Mouse (Mus musculus) kidney, embryonic 16.5 days (tissue): ENCODE measurements around the gene Taf1a. TPM values are rescaled to one million over a fixed set of nuclear protein-coding genes. Genes with fewer than 3 reads are reported as not detected.
"Not testable (repeated sequence)": the region's sequence is repeated elsewhere in the genome, so short reads cannot be mapped to it uniquely, and the experiment has no call there.

Experiments
- ATAC-seq: fragments of 200-750 bp; cut with Nextera tagmentation; 2 replicates; pipeline ENCODE4 v1.8.0; 2017; ENCODE audit warnings: moderate TSS enrichment; ENCODE audit not compliant: low FRiP score, low TSS enrichment
- H3K27ac ChIP-seq: fragments of 300-500 bp; sonication (generic); 2 replicates; pipeline ENCODE4 v1.5.1; 2014; ENCODE audit warnings: low read length
- H3K27me3 ChIP-seq: fragments of 300-500 bp; sonication (generic); 2 replicates; pipeline ENCODE4 v1.6.1; 2014; ENCODE audit warnings: low read length, control low read depth, mixed read lengths; ENCODE audit not compliant: insufficient read depth
- H3K36me3 ChIP-seq: fragments of 300-500 bp; sonication (generic); 2 replicates; pipeline ENCODE4 v1.6.1; 2014; ENCODE audit warnings: low read length, control low read depth, mixed read lengths; ENCODE audit not compliant: insufficient read depth
- H3K4me1 ChIP-seq: fragments of 300-500 bp; sonication (generic); 2 replicates; pipeline ENCODE4 v1.6.1; 2014; ENCODE audit warnings: low read length, control low read depth, mixed read lengths; ENCODE audit not compliant: insufficient read depth
- H3K4me2 ChIP-seq: fragments of 300-500 bp; sonication (generic); replicated peaks from 2 replicates; pipeline ENCODE4 v1.6.1; 2014; ENCODE audit warnings: low read depth, low read length
- H3K4me3 ChIP-seq: fragments of 300-500 bp; sonication (generic); 2 replicates; pipeline ENCODE4 v1.5.1; 2014; ENCODE audit warnings: mild to moderate bottlenecking, low read length
- H3K9ac ChIP-seq: fragments of 300-500 bp; sonication (generic); replicated peaks from 2 replicates; pipeline ENCODE4 v1.6.1; 2014; ENCODE audit warnings: low read length
- H3K9me3 ChIP-seq: fragments of 300-500 bp; sonication (generic); 2 replicates; pipeline ENCODE4 v1.6.1; 2016; ENCODE audit warnings: low read length, control low read depth
- WGBS: fragments of 180-500 bp; shearing (Covaris S2); extraction: QIAGEN DNeasy Blood & Tissue Kit; methylation state at CpG from one replicate; pipeline ENCODE4 v1.1.7; 2014; 5-methylcytosine and 5-hydroxymethylcytosine counted together
- polyA plus RNA-seq: library from polyadenylated mRNA; unstranded; fragments of >200 nt; fragmentation: Nextera tagmentation; extraction: Ambion mirVana; gene quantifications from 2 replicates; pipeline ENCODE4 v1.2.1, GENCODE M21; 2015

The Taf1a gene
- polyA plus RNA-seq, 1 experiment from 2014 or later: 19.8 TPM

DNA sequence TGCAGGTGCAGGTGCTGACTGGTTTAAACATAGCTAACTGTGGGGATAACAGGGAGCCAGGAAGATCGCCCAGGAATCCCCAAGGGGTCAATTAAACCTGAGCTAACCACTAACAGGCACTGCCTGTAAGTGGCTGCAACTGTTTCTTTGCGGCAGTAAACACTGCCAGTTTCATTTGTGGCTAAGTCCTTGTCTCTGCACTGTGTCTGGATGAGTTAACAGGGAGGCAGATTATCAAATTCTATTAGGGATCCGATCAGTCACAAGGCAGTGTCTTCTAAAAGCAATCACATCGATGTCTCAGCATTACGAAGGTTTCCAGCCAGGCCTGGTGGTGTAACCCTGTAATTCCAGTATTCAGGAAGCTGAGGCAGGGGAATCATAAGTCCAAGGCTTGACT is 22.4 kb upstream of the Taf1a start:
- Histone ChIP-seq H3K9me3 (no peaks in the 10 kb centered on the region), H3K36me3 (peaks cover 34% of the 10 kb centered on the region), H3K4me3 (no peak overlapping the region), H3K4me2 (no peak overlapping the region), H3K9ac (no peak overlapping the region), H3K4me1 (peaks cover 16% of the 10 kb centered on the region), H3K27ac (no peak overlapping the region), H3K27me3 (no peaks in the 10 kb centered on the region)
- ATAC-seq: no peak
- 89% methylated on average over 5 of the region's 5 CpGs for WGBS

DNA sequence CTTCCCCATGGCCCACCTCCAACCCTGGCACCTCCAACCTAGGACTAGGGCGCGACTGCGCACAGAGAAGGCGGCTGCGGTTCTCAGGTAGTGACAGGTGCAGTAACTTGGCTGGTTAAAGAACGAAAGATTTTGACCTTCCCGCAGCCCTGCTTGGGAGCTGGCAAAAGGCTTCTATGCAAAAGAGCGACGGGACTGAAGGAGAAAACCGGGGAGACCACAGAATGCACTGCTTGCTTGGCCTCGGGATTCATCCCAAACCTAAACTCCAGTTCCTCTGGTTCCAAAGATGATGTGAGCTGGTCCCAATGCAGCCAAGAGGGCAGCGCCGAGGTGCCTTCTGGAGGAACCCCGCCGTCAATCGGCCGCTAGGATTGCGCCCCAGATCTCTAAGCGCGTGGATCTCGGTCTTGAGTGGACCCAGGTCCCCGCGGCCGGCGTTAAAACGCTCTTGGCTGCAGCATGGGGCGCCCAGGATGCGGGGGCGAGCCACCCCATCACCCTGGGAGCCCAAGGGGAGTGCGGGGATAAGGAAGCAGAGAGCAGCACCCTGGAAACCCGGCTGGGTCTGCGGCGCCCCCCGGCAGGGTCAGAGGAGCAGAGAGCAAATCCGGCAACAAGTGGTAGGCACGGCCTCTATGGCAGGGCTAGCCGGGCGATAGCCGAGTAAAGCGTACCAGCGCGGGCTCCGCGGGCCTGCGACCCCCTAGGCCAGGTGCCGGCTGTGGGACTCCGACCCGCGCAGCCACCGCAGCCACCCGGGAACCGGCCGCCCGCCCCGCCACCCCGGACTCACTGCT is 20.0 kb upstream of the Taf1a start:
- peak overlapping the region; percentile 72; the same call in 1 of the 2 replicates for H3K27ac ChIP-seq
- peaks cover 18% of the 10 kb centered on the region for H3K36me3 ChIP-seq
- no peaks in the 10 kb centered on the region for H3K27me3 ChIP-seq
- ATAC-seq: peak; percentile 83
- WGBS: 1% methylated on average over 54 of the region's 56 CpGs
- H3K4me3 ChIP-seq: peak overlapping the region; percentile 64
- H3K9me3 ChIP-seq: no peaks in the 10 kb centered on the region
- peak overlapping the region; percentile 84 for H3K9ac ChIP-seq
- H3K4me1 ChIP-seq: peaks cover 16% of the 10 kb centered on the region
- H3K4me2 ChIP-seq: peak overlapping the region; percentile 74

DNA sequence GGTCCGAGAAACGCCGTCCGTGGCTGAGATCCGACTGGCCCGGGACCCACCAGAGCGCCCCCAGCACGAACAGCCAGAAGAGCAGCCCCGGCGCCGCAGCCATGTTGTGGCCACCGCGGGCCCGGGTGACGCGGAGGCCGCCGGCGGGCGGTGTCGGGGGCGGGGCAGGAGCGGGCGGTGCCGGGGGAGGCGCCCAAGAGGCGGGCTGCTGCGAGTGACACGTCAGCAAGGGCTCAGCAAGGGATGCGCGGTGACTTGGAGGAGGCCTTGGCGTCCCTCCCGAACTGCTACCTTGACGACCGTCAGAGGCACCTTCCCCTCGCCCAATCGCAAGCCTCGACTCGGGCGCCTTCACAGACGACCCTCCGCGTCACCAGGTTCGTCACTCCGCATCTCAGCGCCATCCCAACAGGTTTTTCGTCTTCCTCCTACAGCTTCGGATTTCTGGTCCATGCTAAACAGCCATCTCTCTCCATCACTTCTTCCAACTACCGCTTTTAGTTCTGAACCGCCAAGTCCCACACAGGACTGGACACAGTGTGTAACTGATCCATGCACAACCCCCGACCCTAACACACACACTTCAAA is 19.3 kb upstream of the Taf1a start, which contains the start of gene Mia3:
Gene Mia3, minus strand, starts transcription at position 127 of the 588 bp plus-strand sequence.
- H3K27me3 ChIP-seq: no peaks in the 10 kb centered on the region
- H3K4me3 ChIP-seq: peak within 1 kb of the TSS; percentile 64
- ATAC-seq: peak; percentile 99
- under 1% methylated on average over 38 of the region's 51 CpGs for WGBS
- peak within 1 kb of the TSS; percentile 72 for H3K27ac ChIP-seq
- H3K4me2 ChIP-seq: peak within 1 kb of the TSS; percentile 74
- peaks cover 16% of the 10 kb centered on the region for H3K4me1 ChIP-seq
- H3K9ac ChIP-seq: peak within 1 kb of the TSS; percentile 84
- H3K36me3 ChIP-seq: peaks cover 11% of the 10 kb centered on the region
- H3K9me3 ChIP-seq: peaks cover under 1% of the 10 kb centered on the region; the same call in 1 of the 2 replicates

DNA sequence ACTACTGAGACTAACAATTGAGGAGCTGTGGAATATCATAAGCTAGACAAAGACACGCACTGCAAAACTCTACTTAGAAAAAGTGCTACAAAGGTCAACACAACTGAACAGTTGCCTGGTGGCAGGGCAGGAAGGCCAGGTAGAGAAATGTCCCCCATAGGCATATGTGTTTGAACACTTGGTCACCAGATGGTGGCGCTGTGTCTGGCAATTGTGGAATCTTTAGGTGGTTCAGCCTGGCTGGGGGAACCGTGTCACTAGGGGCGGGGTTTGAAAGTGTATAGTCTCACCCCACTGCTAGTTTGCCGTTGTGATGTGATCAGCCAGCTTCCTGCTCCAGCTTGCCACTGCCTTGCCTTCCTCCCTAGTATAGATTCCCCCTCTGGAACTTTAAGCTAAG is 14.1 kb upstream of the Taf1a start:
- Histone ChIP-seq H3K9ac (no peak overlapping the region), H3K27ac (no peak overlapping the region), H3K4me3 (no peak overlapping the region), H3K9me3 (peaks cover 5% of the 10 kb centered on the region), H3K27me3 (no peaks in the 10 kb centered on the region), H3K4me2 (no peak overlapping the region), H3K36me3 (no peaks in the 10 kb centered on the region), H3K4me1 (peaks cover 5% of the 10 kb centered on the region; the same call in 1 of the 2 replicates)
- WGBS: 80% methylated on average over 5 of the region's 5 CpGs
- ATAC-seq: no peak

DNA sequence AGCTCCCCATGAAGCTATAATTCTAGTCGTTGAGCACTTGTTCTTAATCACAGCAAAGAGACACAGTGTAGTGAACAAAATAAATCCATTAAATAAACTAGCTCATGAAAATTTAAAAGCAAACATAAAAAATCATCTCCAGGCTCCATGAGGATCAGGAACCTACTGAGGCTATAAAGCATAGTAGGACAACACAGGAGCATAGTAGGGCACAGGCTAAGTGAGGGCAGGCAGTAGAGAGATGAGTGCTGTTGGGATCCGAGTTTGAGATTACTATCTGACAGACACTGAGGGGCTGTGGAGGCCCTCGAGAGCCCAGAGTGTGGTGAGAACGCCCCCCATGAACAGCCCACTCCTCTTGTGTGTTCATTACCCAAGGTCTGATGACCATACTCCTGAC is 11.7 kb upstream of the Taf1a start:
- H3K4me3 ChIP-seq: no peak overlapping the region
- H3K27ac ChIP-seq: no peak overlapping the region
- WGBS: 75% methylated on average over 4 of the region's 4 CpGs
- ATAC-seq: no peak
- H3K9ac ChIP-seq: no peak overlapping the region
- H3K4me1 ChIP-seq: no peaks in the 10 kb centered on the region
- no peak overlapping the region for H3K4me2 ChIP-seq
- no peaks in the 10 kb centered on the region for H3K27me3 ChIP-seq
- no peaks in the 10 kb centered on the region for H3K36me3 ChIP-seq
- peaks cover 5% of the 10 kb centered on the region for H3K9me3 ChIP-seq

DNA sequence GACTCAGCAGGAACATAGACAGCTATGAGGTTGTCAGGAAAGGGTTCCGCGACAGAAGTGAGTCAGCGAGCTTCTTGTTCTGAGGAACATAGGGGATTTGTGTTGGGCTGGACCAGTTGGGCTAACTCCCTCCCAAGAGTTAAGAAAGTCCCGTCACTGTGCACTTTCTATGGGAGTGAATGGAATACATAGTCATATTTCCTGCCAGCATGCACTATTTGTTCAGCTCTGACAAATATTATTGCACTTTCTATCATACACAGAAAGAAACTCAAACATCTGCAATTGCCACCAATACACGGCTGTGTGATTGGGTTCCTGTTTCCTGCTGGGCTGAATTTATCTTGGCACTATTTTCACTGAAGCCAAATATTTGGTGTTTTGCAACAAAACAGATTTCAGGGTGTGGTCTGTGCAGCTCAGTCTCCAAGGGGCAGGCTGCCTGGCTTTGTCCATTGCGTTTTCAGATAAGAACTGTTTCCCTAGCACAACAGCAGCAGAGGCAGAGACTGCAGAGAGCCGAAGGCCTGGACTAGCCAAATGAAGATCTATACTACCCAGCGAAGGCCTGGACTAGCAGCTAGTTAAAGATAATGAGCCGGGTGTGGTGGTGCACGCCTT is 10.3 kb upstream of the Taf1a start:
- peaks cover 9% of the 10 kb centered on the region for H3K9me3 ChIP-seq
- no peaks in the 10 kb centered on the region for H3K4me1 ChIP-seq
- no peak overlapping the region for H3K27ac ChIP-seq
- no peak overlapping the region for H3K4me3 ChIP-seq
- no peak overlapping the region for H3K9ac ChIP-seq
- ATAC-seq: no peak
- 82% methylated on average over 10 of the region's 10 CpGs for WGBS
- H3K27me3 ChIP-seq: no peaks in the 10 kb centered on the region
- H3K4me2 ChIP-seq: no peak overlapping the region
- H3K36me3 ChIP-seq: no peaks in the 10 kb centered on the region

GRCm38 (mm10) chr1:183379376-183379775 is 9.4 kb upstream of the Taf1a start:
- not testable (repeated sequence) for H3K4me1 ChIP-seq, H3K9ac ChIP-seq, H3K4me3 ChIP-seq, ATAC-seq, H3K36me3 ChIP-seq, H3K27me3 ChIP-seq, H3K27ac ChIP-seq, H3K4me2 ChIP-seq, H3K9me3 ChIP-seq
- 96% methylated on average over 3 of the region's 3 CpGs for WGBS

DNA sequence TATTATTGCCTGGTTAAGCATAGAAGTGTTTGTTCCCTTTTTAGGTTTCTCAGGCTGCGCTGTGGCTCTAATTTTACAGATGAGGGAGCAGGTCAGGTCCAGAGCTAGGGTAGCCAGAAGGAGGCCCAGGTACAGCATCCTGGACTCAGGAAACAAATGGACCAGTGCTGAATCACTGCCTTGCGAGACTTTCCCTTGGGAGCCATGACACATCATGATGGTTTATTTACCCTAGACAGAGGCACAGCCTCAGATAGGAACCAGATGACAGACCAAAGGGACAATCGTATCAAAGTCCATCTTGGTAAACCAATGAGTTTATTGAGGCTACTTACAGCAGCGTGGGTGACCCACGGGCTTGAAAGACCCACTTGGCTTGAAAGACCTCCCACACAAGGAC is 7.0 kb upstream of the Taf1a start:
- Histone ChIP-seq H3K9me3 (peaks cover 3% of the 10 kb centered on the region; the same call in 1 of the 2 replicates), H3K36me3 (no peaks in the 10 kb centered on the region), H3K27ac (no peak overlapping the region), H3K4me1 (no peaks in the 10 kb centered on the region), H3K27me3 (peaks cover 10% of the 10 kb centered on the region), H3K4me2 (no peak overlapping the region), H3K9ac (no peak overlapping the region), H3K4me3 (no peak overlapping the region)
- WGBS: 78% methylated on average over 5 of the region's 5 CpGs
- no peak for ATAC-seq

- WGBS: 92% methylated on average over 2 of the region's 2 CpGs
- H3K9ac ChIP-seq: no peak overlapping the region
- peaks cover 10% of the 10 kb centered on the region for H3K27me3 ChIP-seq
- H3K27ac ChIP-seq: no peak overlapping the region
- ATAC-seq: no peak
- no peak overlapping the region for H3K4me2 ChIP-seq
- no peaks in the 10 kb centered on the region for H3K4me1 ChIP-seq
- no peaks in the 10 kb centered on the region for H3K36me3 ChIP-seq
- H3K9me3 ChIP-seq: peaks cover 3% of the 10 kb centered on the region; the same call in 1 of the 2 replicates
- no peak overlapping the region for H3K4me3 ChIP-seq
Observed at GRCm38 (mm10) chr1:183382621-183383020, 6.2 kb upstream of the Taf1a start.

- Histone ChIP-seq H3K4me1 (peaks cover 10% of the 10 kb centered on the region), H3K27me3 (peaks cover 10% of the 10 kb centered on the region)
- H3K4me2 ChIP-seq, H3K36me3 ChIP-seq, ATAC-seq, H3K27ac ChIP-seq, H3K9me3 ChIP-seq, H3K9ac ChIP-seq, H3K4me3 ChIP-seq: not testable (repeated sequence)
- WGBS: 94% methylated on average over 3 of the region's 3 CpGs
Observed at GRCm38 (mm10) chr1:183387421-183387820, 1.4 kb upstream of the Taf1a start.
